Mouse (Mus musculus): ENCODE results near the gene Dbi. TPM values are rescaled to one million over a fixed set of nuclear protein-coding genes. Genes with fewer than 3 reads are reported as not detected.

Dbi gene
- polyA plus RNA-seq, 1 experiment from 2014 or later = 708 TPM

DNA sequence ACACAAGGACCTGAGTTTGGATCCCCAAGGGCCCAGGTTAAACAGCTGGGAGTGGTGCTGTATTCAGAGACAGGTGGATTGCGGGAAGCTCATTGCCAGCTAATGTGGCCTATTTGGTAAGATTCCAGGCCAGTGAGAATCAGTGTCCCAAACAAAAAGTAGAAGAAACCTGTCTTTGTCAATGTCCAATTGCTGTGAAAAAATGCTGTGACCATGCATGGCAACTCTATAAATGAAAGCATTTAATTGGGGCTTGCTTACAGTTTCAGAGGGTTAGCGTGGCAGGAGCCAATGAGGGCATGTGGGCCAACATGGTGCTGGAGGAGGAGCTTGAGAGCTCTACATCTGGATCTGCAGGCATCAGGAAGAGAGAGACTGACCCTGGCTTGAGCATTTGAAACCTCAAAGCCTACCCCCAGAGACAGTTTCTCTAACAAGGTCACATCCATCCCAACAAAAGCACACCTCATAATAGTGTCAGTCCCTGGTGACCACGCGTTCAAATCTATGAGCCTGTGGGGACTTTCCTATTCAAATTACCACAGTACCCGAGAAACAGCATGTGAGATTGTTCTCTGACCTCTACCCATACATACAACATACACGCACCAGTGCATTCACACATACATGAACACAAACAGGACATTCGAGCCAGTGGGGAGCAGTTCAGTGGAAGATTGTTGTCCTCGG lies 24.8 kb upstream of the Dbi start:
- Histone ChIP-seq H3K36me3 (ENCODE audit: insufficient read depth, low read length) (no peaks in the 10 kb centered on the region), H3K27ac (ENCODE audit: low read length) (no peak overlapping the region), H3K9ac (replicated peaks; ENCODE audit: low read length) (no peak overlapping the region), H3K4me1 (ENCODE audit: insufficient read depth, low read length) (no peaks in the 10 kb centered on the region), H3K9me3 (ENCODE audit: low read length) (peaks cover 2% of the 10 kb centered on the region; the same call in 1 of the 2 replicates), H3K27me3 (ENCODE audit: insufficient read depth, low read length) (no peaks in the 10 kb centered on the region), H3K4me2 (replicated peaks; ENCODE audit: low read depth, low read length) (no peak overlapping the region), H3K4me3 (ENCODE audit: low read length) (no peak overlapping the region)
- no peak for ATAC-seq (ENCODE audit: low FRiP score, low TSS enrichment)
- 81% methylated on average over 8 of the region's 8 CpGs for WGBS

DNA sequence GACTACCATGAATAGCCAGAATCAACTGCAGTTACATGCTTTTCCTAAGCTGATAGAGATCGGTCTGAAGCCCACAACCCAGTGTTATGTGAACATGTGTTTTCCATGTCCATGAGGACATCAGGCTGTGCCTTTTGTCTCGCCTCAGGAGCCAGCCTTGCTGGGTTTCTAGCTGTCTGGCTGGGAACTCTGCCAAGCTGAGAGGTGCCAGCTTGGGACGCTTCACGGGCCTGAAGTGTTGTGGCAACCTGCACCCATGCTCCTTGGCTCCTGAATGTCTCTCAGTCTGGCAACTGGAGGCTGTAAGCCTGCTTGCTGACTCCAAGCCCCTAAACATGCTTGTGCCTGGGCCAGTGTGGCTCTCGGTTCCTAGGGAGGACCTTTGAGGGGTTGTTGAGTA lies 21.7 kb upstream of the Dbi start:
- Histone ChIP-seq H3K9ac (replicated peaks; ENCODE audit: low read length) (no peak overlapping the region), H3K27ac (ENCODE audit: low read length) (no peak overlapping the region), H3K4me1 (ENCODE audit: insufficient read depth, low read length) (no peaks in the 10 kb centered on the region), H3K4me2 (replicated peaks; ENCODE audit: low read depth, low read length) (no peak overlapping the region), H3K36me3 (ENCODE audit: insufficient read depth, low read length) (no peaks in the 10 kb centered on the region), H3K4me3 (ENCODE audit: low read length) (no peak overlapping the region), H3K27me3 (ENCODE audit: insufficient read depth, low read length) (no peaks in the 10 kb centered on the region), H3K9me3 (ENCODE audit: low read length) (peaks cover 2% of the 10 kb centered on the region; the same call in 1 of the 2 replicates)
- ATAC-seq (ENCODE audit: low FRiP score, low TSS enrichment) = no peak
- 75% methylated on average over 5 of the region's 5 CpGs for WGBS

DNA sequence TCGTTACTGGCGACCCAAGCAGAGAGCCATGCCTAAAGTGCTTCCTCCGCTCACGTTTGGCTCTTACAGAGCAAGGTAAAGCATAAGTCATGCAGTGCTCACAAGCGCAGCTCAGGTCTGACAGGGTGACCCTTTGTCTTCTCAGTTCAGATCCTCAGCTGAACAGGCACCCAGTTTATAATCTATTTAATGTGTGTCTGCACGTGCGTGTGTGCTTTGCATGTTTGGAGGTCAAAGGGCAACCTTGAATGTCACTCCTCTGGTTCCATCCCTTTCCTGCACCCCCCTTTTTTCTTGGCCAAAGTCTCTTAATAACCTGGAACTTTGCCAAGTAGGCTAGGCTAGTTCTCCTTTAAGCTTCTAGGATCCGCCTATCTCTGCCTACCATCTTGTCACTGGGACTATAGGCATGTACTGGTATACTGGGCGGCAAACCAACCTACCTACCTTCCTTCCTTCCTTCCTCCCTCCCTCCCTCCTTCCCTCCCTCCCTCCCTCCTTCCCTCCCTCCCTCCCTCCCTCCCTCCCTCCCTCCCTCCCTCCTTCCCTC lies 19.3 kb upstream of the Dbi start:
- Histone ChIP-seq H3K4me2 (replicated peaks; ENCODE audit: low read depth, low read length) (no peak overlapping the region), H3K4me1 (ENCODE audit: insufficient read depth, low read length) (no peaks in the 10 kb centered on the region), H3K9me3 (ENCODE audit: low read length) (peaks cover 2% of the 10 kb centered on the region; the same call in 1 of the 2 replicates), H3K4me3 (ENCODE audit: low read length) (no peak overlapping the region), H3K36me3 (ENCODE audit: insufficient read depth, low read length) (no peaks in the 10 kb centered on the region), H3K27me3 (ENCODE audit: insufficient read depth, low read length) (no peaks in the 10 kb centered on the region), H3K9ac (replicated peaks; ENCODE audit: low read length) (no peak overlapping the region), H3K27ac (ENCODE audit: low read length) (no peak overlapping the region)
- WGBS = 82% methylated on average over 9 of the region's 9 CpGs
- ATAC-seq (ENCODE audit: low FRiP score, low TSS enrichment) = 0 out of 2 replicates have a peak, but pooled peaks have one; percentile 35

DNA sequence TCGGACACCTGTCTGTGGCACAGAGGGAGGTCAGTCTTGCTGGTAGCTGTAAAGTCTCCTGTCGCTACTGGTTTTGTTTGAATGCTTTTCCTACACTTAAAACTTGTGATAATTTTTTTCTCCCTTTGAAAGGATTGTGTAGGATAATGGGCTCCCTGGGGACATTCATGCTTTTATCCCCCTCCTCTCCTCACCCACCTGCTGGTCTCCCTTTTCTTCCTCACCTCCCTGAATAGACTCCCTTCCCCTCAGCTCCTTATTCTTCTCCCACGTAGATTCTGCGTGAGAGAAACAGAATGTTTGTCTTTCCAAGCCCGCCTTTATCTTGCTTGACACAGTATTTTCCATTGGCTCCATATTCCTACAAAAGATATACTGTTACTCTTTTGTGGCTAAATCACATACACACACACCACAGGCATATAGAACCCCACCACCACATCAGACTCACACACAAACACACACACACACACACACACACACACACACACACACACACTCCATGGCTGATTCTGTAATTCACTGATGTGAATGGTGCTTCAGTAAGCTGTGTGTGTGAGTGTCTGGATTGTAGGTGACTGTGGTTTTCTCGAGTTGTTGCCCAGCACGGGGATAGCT lies 18.2 kb upstream of the Dbi start:
- no peak for ATAC-seq (ENCODE audit: low FRiP score, low TSS enrichment)
- 51% methylated on average over 7 of the region's 7 CpGs for WGBS
- Histone ChIP-seq H3K27me3 (ENCODE audit: insufficient read depth, low read length) (no peaks in the 10 kb centered on the region), H3K4me3 (ENCODE audit: low read length) (no peak overlapping the region), H3K4me1 (ENCODE audit: insufficient read depth, low read length) (no peaks in the 10 kb centered on the region), H3K27ac (ENCODE audit: low read length) (no peak overlapping the region), H3K9me3 (ENCODE audit: low read length) (peaks cover 2% of the 10 kb centered on the region; the same call in 1 of the 2 replicates), H3K36me3 (ENCODE audit: insufficient read depth, low read length) (no peaks in the 10 kb centered on the region), H3K4me2 (replicated peaks; ENCODE audit: low read depth, low read length) (no peak overlapping the region), H3K9ac (replicated peaks; ENCODE audit: low read length) (no peak overlapping the region)

DNA sequence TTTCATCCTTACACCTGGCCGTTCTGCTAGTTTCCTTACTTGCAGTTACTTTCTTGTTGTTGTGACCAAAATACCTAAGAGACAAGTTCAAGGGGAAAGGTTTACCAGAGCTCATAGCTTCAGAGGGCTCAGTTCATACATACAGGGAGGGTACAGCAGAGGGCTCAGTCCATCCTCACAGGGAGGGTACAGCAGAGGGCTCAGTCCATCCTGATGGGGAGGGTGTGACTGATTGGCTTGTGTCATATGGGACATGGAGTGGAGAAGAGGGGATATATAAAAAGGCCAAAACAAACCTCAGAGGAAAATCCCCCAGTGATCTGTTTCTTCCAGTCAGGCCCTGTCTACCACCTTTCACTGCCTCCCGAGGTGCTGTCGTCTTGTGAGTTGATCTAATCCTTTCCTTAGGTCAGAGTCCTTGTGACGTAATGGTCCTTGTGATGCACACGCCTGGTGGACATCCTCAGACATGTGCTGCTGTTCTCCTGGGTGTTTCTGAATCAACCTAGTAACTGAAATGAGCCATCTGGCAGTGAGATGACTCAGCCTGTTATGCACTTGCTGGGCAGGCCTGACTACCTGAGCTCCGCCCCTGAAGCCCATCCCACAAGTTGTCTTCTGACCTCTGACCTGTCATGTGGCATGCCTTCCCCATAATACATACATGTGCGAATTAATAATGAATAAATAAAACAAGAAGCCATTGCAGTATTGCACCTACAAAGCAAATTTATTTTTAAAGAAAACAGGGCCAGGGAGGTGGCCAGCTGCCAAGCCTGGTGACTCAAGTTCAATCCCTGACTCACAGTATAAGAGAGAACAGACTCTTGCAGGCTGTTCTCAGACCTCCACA lies 15.3 kb upstream of the Dbi start:
- no peaks in the 10 kb centered on the region for H3K36me3 ChIP-seq (ENCODE audit: insufficient read depth, low read length)
- no peak overlapping the region for H3K4me3 ChIP-seq (ENCODE audit: low read length)
- H3K27me3 ChIP-seq (ENCODE audit: insufficient read depth, low read length) = no peaks in the 10 kb centered on the region
- H3K9me3 ChIP-seq (ENCODE audit: low read length) = peaks cover 8% of the 10 kb centered on the region; the same call in 1 of the 2 replicates
- no peak for ATAC-seq (ENCODE audit: low FRiP score, low TSS enrichment)
- H3K9ac ChIP-seq (replicated peaks; ENCODE audit: low read length) = no peak overlapping the region
- H3K4me1 ChIP-seq (ENCODE audit: insufficient read depth, low read length) = no peaks in the 10 kb centered on the region
- no peak overlapping the region for H3K4me2 ChIP-seq (replicated peaks; ENCODE audit: low read depth, low read length)
- 81% methylated on average over 7 of the region's 7 CpGs for WGBS
- no peak overlapping the region for H3K27ac ChIP-seq (ENCODE audit: low read length)

DNA sequence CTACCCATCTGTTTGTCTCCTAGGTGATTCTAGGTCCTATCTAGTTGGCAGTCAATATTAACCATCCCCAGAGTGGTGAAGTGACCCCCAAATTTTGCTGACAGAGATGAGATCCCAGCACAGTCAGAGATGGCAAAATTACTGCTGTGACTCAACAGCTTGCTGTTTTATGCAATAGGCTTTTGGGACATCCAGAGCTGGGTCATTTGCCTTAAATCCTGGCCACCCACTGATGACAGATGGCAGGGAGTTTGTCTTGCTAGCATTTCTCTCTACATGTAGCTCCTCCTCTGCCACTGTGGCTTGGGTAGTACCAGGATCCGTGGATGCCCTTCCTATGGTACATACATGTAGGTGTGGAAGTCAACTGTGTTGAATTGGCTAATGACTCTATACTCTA lies 11.5 kb upstream of the Dbi start:
- ATAC-seq (ENCODE audit: low FRiP score, low TSS enrichment) = no peak
- Histone ChIP-seq H3K9ac (replicated peaks; ENCODE audit: low read length) (no peak overlapping the region), H3K4me3 (ENCODE audit: low read length) (no peak overlapping the region), H3K27ac (ENCODE audit: low read length) (no peak overlapping the region), H3K4me1 (ENCODE audit: insufficient read depth, low read length) (no peaks in the 10 kb centered on the region), H3K27me3 (ENCODE audit: insufficient read depth, low read length) (no peaks in the 10 kb centered on the region), H3K36me3 (ENCODE audit: insufficient read depth, low read length) (no peaks in the 10 kb centered on the region), H3K9me3 (ENCODE audit: low read length) (0 out of 2 replicates have a peak, but pooled peaks cover 5% of the 10 kb centered on the region), H3K4me2 (replicated peaks; ENCODE audit: low read depth, low read length) (no peak overlapping the region)
- 70% methylated on average over 1 of the region's 1 CpGs for WGBS

DNA sequence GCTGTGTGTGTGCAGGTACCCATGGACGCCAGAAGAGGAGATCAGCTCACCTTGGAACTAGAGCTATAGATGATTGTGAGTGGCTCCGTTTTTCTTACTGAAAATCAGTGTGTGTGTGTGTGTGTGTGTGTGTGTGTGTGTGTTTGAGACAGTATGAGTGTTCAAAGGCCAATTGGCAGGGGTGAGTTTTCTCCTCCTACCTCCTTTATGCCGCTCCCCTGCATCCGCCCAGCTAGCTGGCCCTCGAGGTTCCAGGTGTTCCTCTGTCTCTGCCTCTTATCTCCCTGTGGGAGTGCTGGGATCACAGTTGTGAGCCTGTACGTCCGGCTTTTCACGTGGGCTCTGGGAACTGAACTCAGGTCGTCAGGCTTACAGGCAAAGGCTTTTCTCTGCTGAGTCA lies 5.4 kb upstream of the Dbi start:
- no peak overlapping the region for H3K4me3 ChIP-seq (ENCODE audit: low read length)
- no peak overlapping the region for H3K27ac ChIP-seq (ENCODE audit: low read length)
- H3K9ac ChIP-seq (replicated peaks; ENCODE audit: low read length) = no peak overlapping the region
- ATAC-seq (ENCODE audit: low FRiP score, low TSS enrichment) = no peak
- H3K27me3 ChIP-seq (ENCODE audit: insufficient read depth, low read length) = no peaks in the 10 kb centered on the region
- no peak overlapping the region for H3K4me2 ChIP-seq (replicated peaks; ENCODE audit: low read depth, low read length)
- no peaks in the 10 kb centered on the region for H3K9me3 ChIP-seq (ENCODE audit: low read length)
- no peaks in the 10 kb centered on the region for H3K36me3 ChIP-seq (ENCODE audit: insufficient read depth, low read length)
- peaks cover 17% of the 10 kb centered on the region for H3K4me1 ChIP-seq (ENCODE audit: insufficient read depth, low read length)
- 75% methylated on average over 9 of the region's 9 CpGs for WGBS

DNA sequence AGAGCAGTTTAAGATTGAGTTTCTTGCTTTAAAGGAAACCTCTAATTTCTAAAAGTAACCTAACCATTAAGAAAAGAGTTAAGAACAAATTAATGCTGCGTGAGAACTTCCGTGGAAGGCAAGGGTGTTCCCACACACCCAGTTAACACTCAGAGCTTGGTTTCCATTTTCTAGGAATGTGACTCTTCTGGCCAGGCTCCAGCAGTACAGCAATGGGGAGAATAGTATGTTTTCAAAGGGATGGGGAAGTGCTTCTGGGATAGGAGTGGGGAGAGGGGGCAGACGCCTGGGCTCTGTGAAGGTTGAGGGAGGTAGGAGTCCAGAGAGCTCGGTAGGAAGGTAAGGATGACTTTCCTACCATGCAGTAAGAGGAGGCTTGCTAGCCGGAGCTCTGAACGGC lies 4.6 kb upstream of the Dbi start:
- H3K4me2 ChIP-seq (replicated peaks; ENCODE audit: low read depth, low read length) = no peak overlapping the region
- 60% methylated on average over 6 of the region's 6 CpGs for WGBS
- no peak for ATAC-seq (ENCODE audit: low FRiP score, low TSS enrichment)
- H3K9ac ChIP-seq (replicated peaks; ENCODE audit: low read length) = no peak overlapping the region
- H3K9me3 ChIP-seq (ENCODE audit: low read length) = no peaks in the 10 kb centered on the region
- no peak overlapping the region for H3K27ac ChIP-seq (ENCODE audit: low read length)
- no peaks in the 10 kb centered on the region for H3K36me3 ChIP-seq (ENCODE audit: insufficient read depth, low read length)
- peaks cover 17% of the 10 kb centered on the region for H3K4me1 ChIP-seq (ENCODE audit: insufficient read depth, low read length)
- H3K27me3 ChIP-seq (ENCODE audit: insufficient read depth, low read length) = no peaks in the 10 kb centered on the region
- H3K4me3 ChIP-seq (ENCODE audit: low read length) = no peak overlapping the region

DNA sequence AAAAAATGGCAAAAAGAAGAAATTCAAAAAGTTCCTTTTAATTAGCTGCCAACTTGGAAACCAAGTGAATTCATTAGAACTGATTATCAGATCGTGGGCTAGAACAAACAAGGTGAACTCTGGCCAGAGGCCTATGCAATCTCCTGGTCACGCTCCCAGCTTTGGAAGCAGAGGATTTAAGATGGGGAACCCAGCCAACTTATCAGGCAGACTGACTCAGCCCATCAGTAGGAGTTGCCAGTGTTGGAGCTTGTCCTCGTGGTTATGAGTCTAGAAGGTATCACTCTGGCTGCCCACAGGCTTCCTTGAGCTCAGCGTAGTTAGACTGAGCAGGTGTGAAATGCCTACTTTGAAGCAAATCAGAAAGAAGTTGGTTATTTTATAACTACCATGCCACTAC lies 4.0 kb upstream of the Dbi start:
- H3K9me3 ChIP-seq (ENCODE audit: low read length) = no peaks in the 10 kb centered on the region
- H3K4me3 ChIP-seq (ENCODE audit: low read length) = no peak overlapping the region
- ATAC-seq (ENCODE audit: low FRiP score, low TSS enrichment) = no peak
- H3K36me3 ChIP-seq (ENCODE audit: insufficient read depth, low read length) = no peaks in the 10 kb centered on the region
- no peak overlapping the region for H3K4me2 ChIP-seq (replicated peaks; ENCODE audit: low read depth, low read length)
- H3K27me3 ChIP-seq (ENCODE audit: insufficient read depth, low read length) = no peaks in the 10 kb centered on the region
- peaks cover 22% of the 10 kb centered on the region for H3K4me1 ChIP-seq (ENCODE audit: insufficient read depth, low read length)
- H3K27ac ChIP-seq (ENCODE audit: low read length) = no peak overlapping the region
- no peak overlapping the region for H3K9ac ChIP-seq (replicated peaks; ENCODE audit: low read length)
- WGBS = 66% methylated on average over 4 of the region's 4 CpGs
